Mouse (Mus musculus) kidney, postnatal 36 days (tissue): ENCODE measurements around the gene Gkn2.

ENCODE experiments used
- DNase-seq, 2 experiments: peaks; one replicate each; pipeline ENCODE4 v3.0.0; 2021 to 2022; ENCODE audit warnings: mixed read lengths in 2 of 2

Gene Gkn2

DNA sequence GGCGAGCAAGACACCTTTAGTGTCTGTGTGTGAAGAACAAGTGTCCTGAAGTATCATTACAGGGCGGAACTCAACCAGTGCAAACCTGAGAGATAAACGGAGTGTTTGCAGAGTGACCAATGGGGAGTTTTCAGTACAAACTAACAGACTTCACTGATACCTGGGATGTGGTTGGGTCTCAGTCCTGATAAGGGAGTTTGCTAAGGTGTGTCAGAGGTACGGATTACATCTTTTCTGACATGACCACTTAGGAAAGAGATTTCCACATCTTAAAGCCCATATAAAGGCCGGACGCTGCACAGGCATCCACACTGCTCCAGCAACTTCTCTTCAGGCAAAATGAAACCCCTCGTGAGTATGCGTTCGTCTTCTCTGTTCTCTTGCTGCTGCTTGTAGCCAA, at the start of gene Gkn2:
TSS of gene Gkn2 (plus strand) at position 301 of the 400 bp plus-strand sequence.
- no peak for DNase-seq

DNA sequence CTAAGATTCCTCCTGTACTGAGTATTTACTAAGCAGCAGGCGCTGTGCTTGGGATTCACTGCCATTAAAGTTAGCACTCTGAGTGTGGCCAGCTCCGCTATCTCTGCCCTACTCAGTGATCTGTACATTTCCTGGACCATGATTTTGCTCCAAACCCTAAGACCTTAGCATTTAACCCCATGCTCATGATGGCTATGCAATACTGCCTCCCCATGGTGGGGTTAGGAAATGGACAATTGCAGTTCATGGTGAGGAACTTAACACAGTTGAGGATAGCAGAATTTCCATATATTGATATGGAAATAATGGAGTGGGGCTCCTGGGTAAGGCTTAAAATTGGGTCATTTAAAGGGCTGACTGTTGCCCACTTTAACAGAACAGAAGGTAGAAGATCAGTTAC, 49.8 kb upstream of the Gkn2 start:
- DNase-seq: peak in 1 of 2 experiments; percentile 63

GRCm38 (mm10) chr6:87326932-87327331, 46.2 kb upstream of the Gkn2 start:
- DNase-seq: no peak

GRCm38 (mm10) chr6:87328265-87329173, 44.6 kb upstream of the Gkn2 start:
- peak; percentile 58 to 74 for DNase-seq

- no peak for DNase-seq
Measured at GRCm38 (mm10) chr6:87332380-87332779, 40.8 kb upstream of the Gkn2 start.

DNA sequence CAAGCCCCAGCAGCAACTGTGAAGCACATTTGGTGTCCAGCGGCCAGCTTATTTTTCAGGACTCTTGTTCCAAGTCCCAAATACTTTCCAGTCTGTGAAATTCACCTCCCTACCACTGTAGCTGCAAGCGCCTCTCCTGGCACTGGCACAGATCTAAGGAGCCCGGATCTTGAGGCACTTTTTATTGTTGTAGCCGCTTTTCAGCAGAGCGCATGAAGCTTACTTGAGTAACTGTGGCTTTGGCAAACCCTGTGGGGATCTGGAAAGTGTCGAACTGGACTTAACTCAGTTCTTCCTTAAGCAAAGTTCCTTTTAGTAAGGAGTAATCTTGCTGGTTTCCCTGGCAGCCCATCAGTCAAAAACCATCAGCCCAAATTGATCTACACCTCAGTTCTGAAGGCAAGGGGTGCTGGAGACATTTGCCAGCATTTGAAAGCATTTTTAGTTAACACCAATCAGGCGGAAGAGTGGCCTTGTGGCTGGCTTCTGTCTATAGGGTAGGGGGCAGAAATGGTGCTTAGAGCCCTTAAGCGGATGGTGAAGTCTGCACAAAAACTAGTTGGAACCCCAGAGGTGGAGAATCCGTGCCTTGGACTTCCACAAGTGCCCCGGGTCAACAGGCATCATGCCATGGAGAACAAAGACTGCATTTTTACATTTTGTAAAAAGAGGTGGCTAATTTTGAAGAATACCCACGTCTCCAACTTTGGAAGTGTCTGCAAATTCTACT, 38.6 kb upstream of the Gkn2 start:
- no peak for DNase-seq

GRCm38 (mm10) chr6:87335091-87335934, 37.8 kb upstream of the Gkn2 start, which contains the start of gene Antxr1:
Gene Antxr1 (minus strand): TSS chr6:87335821.
- DNase-seq: peak; percentile 31 to 67

- no peak for DNase-seq
Measured at GRCm38 (mm10) chr6:87335935-87336295, 37.2 kb upstream of the Gkn2 start.

GRCm38 (mm10) chr6:87350829-87351228, 22.3 kb upstream of the Gkn2 start, which contains the start of gene Gkn1:
Gene Gkn1 (minus strand): TSS chr6:87350942.
- DNase-seq: no peak

GRCm38 (mm10) chr6:87354441-87354840, 18.7 kb upstream of the Gkn2 start:
- no peak for DNase-seq

GRCm38 (mm10) chr6:87369223-87369622, 3.9 kb upstream of the Gkn2 start:
- no peak for DNase-seq

DNA sequence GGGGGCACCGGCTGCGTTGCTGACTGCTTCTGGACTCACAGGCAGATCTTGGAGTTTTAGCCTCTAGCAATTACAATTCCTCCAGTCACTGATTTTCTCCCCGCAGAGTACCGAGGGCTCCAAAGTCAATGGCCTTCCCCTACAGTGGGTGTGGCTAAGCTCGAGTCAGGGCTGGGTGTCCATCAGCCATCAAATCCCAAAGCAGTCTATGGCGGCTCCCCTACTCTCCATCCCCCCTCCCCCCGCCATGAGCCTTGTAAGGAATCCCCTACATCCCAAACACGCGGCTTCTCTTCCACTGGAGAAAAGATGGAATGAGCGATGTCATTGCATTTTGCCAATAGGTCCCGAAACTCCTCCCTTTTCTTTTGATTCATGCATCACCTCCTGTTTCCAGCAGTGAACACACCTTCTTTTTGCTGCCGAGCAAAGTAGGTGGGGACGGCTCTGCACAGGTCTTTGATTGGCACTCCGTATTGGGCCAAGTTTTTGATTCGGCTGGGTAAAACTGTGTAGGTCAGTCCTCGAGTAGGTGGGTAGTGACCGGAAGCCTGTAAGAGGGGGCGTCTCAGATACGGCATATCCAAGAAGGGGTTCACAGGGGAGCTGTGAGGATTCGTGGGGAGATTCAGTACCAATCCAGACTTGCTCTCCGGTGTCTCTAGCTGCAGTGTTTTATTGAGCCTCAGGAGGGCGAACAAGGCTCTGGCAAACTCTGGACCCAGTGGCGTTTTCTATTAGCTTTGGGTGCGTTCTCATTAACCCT, 11.0 kb downstream of the Gkn2 start:
- peak in 1 of 2 experiments; percentile 51 for DNase-seq

GRCm38 (mm10) chr6:87384761-87385160, 11.6 kb downstream of the Gkn2 start:
- no peak for DNase-seq

DNA sequence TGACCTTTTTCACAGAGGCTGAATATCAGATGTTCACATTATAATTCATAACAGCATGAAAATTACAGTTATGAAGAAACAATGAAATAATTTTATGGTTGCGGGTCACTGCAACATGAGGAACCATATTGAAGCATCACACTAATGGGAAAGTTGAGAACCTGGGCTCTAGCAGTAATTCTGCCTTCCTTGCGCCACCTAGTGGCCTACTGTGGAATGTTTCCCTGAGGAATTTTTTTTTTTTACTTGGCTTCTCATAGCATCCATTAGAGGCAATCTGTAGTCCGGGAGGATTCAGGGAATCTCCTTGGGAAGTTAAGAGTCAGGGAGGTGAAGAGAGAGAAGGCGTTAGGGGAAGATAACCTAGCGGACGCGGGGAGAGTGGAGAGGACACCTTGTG, 13.0 kb downstream of the Gkn2 start:
- DNase-seq: peak; percentile 48 to 81

- no peak for DNase-seq
Measured at GRCm38 (mm10) chr6:87386681-87387080, 13.5 kb downstream of the Gkn2 start.

- DNase-seq: no peak
Measured at GRCm38 (mm10) chr6:87388877-87389276, 15.7 kb downstream of the Gkn2 start, which contains the start of gene Gkn3. Gene Gkn3 (minus strand): TSS chr6:87388935.

- DNase-seq: no peak
Measured at GRCm38 (mm10) chr6:87389455-87389989, 16.4 kb downstream of the Gkn2 start.

GRCm38 (mm10) chr6:87393466-87394205, 20.5 kb downstream of the Gkn2 start:
- DNase-seq: peak; percentile 45 to 63

DNA sequence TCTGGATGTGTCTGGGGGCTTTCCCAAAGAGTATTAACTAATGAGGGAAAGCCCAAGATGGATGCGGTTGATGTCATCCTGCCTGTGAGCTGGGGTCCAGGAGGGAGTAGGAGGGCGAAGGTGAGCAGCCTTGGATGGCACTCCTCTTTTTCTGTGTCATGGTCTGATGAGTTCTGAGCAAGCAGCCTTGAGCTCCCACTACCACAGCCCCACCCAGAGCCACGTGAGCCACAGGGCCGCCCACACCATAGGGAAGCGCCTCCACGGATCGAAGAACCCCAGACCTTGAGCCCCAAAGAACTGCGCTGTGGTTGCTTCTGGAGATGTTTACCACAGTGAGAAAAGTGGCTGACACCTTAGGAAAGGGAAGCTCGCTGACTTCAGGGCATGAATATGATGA, 21.6 kb downstream of the Gkn2 start:
- peak in 1 of 2 experiments; percentile 37 for DNase-seq

DNA sequence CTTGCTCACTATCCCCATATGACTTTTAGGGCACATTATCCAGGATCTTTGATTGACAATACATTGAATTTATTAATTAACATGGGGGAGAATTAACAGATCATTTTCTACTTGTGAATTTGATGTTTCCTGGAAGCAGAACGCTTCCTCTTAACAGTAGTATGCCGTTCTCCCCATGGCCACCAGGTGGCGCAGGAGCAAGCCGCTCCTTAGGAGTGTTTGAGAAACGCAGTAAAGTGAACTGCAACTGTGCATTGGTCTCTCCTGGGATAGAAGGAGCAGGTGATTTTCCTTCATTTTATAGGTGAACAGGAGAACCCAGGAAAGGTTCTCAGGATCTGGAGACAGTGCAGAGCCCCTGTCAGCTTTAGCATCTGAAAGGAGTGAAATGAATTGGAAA, 26.0 kb downstream of the Gkn2 start:
- DNase-seq: peak; percentile 65 to 91
